Mouse (Mus musculus) cerebellum, adult 11-12 months (tissue): ENCODE results near the gene Xndc1.

Source experiments
- DNase-seq: peaks from one replicate; pipeline ENCODE4 v3.0.0; 2022

The Xndc1 gene

DNA sequence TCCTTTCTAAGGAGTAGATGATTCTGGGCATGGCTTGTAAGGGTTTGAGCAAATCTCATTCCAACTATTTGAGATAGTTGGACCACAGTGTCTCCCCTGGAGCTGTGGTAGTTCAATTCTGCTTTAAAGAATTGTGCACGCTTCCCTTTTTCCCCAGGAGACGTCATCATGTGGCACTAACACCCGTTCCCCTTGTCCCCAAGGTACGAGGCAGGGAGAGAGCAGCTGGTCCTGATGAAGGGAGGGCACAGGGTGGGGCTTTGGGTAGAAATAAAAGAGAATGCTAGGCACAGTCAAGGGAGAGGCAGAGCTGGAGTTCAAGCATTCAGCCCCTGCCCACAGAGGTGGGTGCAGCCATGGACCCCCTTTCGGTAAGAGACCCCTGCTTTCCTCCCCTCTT is 17.5 kb downstream of the Xndc1 start, which contains the start of gene Trpc2:
Trpc2 (plus strand) TSS at position 301 of the 400 bp plus-strand sequence.
- no peak for DNase-seq

DNA sequence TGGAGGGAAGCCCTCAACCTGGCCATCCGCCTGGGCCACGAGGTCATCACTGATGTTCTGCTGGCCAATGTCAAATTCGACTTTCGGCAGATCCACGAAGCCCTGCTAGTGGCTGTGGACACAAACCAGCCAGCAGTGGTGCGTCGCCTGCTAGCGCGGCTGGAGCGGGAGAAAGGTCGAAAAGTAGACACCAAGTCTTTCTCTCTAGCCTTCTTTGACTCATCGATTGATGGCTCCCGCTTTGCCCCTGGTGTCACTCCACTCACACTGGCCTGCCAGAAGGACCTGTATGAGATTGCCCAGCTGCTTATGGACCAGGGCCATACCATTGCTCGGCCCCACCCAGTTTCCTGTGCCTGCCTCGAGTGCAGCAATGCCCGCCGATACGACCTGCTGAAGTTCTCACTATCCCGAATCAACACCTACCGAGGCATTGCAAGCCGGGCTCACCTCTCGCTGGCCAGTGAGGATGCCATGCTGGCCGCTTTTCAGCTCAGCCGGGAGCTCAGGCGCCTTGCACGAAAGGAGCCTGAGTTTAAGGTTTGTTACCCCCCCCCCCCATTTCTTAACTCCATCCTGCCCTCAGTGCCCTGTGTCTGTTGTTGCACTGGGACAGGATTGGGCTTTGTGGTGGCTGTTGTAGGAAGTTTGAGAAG is 18.9 kb downstream of the Xndc1 start:
- DNase-seq = no peak

DNA sequence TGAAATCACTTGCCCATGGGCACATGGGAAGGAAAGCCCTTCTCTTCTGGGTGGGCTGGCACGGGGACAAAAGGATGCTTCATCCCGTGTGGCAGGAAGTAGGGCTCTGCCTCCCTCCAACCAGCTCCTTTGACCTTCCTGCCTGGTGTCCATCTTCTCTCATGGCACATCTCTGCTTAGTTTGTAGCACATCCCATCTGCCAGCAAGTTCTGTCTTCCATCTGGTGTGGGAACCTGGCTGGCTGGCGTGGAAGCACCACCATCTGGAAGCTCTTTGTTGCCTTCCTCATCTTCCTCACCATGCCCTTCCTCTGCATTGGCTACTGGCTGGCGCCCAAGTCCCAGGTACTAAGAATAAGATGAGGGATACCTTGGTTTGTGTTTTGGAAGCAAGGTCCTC is 22.0 kb downstream of the Xndc1 start:
- peak; percentile 52 for DNase-seq

DNA sequence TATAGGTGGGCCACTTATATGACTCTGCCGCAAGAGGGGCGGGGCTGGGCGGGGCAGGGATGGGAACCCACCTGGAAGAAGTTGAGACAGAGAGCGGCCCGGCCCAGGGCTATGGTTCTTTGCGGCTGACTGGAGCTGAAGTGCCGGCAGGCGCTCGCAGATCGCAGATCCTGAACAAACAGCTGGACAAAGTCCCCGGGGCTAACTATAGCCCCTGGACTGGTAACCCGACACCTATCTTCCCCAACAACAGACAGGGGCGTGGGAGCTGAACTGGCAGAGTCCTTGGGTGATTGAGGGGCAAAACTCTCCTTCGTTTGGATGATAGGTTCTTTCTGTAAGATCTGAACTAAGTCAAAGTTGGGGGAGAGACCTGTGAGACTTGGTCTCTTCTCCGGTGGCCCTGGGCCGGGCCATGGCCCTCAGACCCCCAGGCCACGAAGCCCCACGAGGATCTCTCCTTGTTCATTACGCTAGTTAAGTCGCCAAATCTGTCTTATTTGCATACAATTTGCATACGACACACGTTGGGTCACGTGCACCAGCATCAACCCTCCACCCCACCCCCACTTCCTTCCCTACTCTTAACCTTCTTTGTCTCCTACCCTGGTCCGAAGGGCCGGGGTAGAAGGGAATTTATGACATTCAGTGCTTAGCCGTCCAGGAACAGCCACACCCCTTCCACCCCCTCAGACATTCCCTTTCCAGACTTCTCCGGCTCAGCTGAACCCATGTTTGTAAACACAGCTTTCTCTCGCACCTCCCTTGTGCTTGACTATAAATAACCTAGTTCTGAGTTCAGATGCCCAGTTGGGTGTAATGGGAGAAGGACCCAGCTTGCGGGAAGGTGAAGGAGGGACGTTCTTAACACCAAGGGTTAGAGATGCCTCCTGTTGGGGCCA is 34.7 kb downstream of the Xndc1 start:
- no peak for DNase-seq

DNA sequence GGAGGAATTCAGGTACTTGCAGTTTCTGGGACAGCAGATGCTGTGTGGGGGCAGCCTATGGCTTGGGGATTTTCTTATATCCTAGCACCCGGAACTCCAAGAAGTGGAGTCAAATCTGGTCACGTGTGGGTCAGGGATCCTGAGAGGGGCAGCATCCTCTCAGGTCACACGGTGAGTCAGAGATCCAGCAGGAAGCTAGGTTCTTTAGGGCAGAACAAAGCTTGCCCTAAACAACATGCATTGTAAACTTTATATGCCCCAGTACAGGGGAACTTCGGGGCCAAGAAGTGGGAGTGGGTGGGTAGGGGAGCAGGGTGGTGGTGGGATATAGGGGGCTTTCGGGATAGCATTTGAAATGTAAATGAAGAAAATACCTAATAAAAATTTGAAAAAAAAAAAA is 35.6 kb downstream of the Xndc1 start:
- DNase-seq = no peak

DNA sequence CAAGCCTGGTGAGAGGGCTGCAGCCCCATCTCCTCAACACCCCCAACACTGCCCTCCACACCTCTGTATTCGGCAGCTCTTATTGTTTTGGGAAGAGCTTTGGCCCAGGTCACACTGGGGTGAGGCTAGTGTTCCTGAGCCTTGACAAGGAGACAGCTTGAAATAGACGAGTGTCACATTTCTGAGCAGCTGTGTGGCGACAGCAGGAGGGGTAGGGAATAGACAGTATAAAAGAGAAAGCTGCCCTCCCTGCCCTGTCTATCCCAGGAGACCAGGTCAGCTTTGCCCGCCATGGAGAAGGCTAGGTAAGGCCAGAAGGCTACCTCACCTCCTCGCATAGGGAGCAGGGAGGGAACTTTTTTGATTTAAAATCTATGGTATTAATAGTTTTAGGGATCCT is 36.2 kb downstream of the Xndc1 start, which contains the start of gene Art1:
Art1 (plus strand) TSS at position 257 of the 400 bp plus-strand sequence.
- no peak for DNase-seq

DNA sequence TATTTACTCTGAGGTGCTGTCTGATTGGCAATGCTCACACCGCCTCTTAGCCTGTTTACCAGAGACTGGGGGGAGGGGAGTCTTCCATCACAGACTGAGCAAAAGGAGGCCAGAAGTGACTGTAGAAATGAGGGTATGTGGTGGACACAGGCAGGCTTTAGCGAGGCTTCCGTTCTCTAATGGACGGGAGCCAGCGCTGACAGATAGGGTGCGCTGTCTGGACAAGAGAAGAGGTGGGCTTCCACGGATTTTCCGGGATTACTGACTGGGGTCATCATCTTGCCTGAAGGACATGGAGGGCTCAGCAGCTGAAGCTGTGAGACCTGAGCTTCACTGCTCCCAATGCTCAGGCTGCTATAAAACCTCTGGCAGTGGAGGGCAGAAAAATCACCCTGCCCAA is 36.9 kb downstream of the Xndc1 start:
- no peak for DNase-seq

DNA sequence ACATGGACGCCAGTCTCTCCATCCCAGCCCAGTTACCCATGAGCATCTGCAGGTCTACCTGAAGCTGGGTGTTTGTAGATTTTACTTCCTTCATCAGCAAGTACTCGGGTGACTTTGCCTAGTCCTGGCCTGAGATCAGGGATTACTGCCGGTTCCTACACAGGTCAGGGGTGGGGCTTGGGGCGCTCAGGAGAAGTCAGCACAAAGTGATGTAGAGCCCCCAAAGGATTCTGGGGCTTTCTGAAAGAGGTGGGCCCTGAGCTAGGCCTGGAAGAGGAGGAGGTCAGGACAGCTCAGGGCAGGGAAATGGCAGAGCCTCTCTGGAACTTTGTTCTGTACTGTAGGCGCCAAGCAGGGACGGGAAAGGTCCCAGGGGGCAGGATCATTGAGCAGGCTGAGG is 37.4 kb downstream of the Xndc1 start:
- no peak for DNase-seq

DNA sequence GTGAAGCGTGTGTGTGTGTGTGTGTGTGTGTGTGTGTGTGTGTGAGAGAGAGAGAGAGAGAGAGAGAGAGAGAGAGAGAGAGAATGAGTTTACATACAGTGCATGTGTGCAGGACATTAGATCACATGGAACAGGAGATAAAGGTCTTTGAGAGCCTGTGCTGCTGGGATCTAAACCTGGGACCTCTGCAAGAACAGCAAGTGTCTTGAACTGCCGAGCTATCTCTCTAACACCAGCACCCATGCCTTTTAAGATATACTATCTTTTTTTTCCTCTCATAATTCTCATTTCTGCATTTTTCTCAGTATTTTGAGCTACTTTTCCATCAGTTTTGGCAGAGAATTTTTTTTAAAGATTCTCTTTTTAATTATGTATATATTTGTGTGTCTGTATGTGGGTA is 38.2 kb downstream of the Xndc1 start:
- no peak for DNase-seq

DNA sequence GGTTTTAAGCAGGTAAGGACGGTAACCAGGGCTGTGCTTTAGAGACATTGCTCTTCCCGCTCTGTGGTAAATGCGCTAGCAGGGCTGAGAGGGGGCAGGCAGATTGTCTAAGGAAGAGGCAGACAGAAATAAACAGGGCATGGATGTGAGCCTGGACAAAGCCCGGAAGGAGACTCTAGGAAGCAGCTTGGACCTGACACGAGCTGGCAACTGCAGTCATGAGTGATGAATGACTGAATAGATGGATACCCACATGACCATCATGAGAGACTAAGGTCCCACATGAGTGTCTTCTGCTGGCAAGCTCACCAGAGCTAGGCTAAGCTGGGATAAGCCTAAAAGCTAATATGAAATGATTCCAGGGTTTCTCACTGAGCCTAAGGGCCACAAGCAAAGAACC is 38.8 kb downstream of the Xndc1 start:
- DNase-seq = peak; percentile 66

DNA sequence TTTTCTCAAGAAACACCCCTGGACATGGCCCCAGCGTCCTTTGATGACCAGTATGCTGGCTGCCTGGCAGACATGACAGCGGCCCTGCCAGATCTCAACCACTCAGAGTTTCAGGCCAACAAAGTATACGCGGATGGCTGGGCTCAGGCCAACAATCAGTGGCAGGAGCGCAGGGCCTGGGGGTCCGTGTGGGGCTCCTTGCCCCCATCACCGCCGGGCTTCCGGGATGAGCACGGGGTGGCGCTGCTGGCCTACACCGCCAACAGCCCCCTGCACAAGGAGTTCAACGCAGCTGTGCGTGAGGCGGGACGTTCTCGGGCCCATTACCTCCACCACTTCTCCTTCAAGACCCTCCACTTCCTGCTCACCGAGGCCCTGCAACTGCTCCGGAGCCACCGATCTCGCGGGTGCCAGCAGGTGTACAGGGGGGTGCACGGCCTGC is 41.4 kb downstream of the Xndc1 start:
- DNase-seq = no peak

DNA sequence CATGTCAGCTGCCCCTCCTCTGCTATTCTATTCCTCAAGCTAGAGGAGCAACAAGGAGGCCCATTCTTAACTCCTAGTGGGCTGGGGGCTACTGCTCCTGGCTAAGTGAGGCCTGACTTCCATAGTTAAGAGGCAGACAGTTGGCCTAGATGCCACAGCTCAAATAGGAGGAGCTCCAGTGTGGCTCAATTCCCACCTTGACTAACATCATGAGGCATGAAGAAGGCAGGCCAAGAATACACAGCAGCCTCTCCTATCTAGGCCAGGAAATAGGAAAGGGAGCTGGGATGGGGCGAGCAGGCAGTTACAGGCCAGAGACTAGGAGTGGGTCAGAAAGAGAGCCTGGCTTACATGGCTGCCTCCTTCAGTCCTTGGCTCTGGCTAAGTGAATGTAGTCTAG is 42.9 kb downstream of the Xndc1 start:
- no peak for DNase-seq

DNA sequence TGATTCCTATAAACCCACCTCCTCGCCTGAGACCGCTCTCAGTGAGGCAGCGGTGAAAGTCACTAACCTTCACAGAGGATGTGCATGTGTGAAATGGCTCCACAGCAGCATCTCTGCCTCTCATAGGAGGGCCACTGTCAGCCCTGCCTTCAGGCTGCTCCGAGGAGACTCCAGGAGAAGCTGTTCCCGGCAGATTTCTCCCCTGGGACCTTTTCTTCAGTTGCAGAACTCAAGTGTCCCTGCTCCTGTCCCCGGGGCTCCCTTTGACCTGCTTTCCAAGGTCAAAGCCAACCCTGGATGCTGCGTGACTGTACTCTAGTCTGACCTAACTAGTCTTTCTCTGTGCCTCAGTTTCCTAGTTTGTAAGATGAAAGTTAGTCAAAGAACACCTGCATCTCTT is 43.9 kb downstream of the Xndc1 start, which contains the start of gene Art5:
Art5 (minus strand) TSS at position 319 of the 400 bp plus-strand sequence.
- DNase-seq = no peak

DNA sequence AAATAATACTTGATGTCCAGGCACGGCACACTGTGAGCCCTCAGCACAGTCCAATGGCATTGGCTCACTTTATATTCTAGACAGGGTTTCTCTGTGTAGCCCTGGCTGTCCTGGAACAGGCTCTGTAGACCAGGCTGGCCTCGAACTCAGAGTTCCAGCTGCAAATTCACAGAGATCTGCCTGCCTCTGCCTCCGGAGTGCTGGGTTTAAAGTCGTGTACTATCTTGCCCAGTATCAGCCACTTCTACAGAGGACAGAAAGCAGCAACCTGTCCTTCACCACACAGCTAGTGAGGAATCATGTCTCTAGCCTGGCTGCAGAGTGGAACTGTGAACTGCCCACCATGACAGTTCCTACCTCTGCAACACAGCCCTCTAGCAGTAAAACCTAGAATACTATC is 44.4 kb downstream of the Xndc1 start:
- no peak for DNase-seq

DNA sequence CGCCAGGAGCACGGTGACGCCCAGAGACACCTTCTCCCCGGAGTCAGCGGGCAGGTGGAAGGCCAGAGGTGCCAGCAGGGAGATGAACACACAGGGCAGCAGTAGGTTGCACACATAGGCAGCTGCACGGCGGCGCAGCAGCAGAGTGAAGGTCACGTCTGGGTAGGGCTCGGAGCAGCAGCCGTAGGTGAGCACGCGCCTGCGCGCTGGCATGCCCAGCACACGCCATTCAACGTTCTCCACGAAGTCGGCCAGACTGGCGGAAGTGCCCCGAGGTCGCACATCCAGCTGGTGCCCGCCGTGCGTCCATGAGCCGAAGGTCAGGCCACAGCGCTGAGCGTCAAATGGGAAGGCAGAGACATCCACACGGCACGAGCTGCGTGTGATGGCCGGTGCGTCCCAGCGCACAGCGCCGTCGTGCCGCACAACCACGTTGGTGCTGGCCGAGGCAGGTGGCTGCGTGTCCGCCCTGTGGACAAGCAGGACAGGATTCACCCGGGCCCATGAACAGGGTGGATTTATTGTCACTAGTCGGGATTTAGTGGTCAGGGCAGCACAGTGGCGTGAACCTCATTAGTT is 47.9 kb downstream of the Xndc1 start:
- no peak for DNase-seq

DNA sequence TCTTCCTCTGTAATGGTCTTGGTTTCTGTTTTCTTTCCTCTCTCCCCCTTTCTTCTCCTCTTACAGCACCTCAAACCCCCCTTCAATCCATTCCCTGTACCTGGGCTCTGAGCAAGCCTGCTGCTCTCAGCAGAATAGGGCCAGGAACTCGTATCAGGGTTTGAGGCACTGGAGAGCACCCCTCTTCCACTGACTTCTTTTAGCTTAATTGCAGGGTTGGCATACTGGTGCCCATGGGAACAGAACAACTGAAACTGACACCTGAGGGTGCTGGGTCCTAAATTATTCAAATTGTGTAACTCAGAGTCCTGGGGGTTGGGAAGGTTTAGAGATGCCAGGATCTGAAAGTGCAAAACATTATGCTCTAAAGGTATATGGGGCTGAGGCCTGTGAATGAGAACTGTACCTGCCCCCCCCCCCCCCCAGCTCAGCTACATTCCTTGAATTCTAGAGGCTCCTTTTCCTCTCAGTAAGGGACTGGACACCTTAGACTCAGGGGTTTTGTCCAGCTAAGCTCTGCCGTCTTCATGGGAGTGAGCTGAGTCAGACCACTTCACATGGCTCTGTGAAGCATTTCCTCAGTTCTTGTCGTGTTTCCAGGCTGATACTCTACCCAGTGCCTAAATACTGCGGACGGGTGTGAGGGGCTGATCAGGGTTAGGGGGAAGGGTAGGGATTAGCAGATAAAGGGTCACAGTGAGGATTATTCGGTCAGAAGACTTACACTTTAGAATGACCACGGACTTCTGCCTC is 51.4 kb downstream of the Xndc1 start, which contains the start of gene Chrna10:
Chrna10 (minus strand) TSS at position 250 of the 753 bp plus-strand sequence.
- no peak for DNase-seq

DNA sequence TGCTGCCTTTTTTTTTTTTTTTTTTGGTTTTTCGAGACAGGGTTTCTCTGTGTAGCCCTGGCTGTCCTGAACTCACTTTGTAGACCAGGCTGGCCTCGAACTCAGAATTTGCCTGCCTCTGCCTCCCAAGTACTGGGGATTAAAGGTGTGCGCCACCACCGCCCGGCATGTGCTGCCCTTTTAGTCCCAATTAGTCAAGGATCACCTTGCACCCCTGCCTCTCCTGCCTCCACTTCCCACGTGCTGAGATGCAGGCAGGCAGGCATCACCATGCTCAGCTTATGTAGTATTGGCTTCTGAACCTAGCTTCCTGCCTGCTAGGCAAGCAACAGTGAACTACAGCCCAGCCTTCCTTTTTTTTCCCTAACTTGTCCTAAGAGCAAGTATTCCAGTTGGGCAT is 52.1 kb downstream of the Xndc1 start:
- DNase-seq = no peak

DNA sequence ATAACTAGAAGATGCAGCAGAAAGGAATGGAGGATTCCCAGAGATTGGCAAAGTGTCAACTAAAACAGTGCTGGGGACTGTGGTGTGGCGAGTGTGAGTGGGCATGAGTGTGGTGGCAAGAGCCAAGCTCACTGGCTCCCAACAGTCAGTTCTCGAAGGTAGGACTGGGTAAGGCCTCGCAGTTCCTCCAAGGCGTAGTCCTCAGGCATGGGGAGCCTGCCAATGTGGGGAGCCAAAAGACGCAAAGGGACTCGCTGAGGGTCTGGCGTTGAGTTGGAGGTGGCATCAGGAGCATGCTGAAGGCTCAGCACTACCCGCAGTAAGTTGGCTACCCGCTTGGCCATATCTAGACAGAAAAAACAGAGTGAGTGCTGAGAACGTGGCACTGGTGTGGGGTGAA is 55.0 kb downstream of the Xndc1 start:
- DNase-seq = no peak

DNA sequence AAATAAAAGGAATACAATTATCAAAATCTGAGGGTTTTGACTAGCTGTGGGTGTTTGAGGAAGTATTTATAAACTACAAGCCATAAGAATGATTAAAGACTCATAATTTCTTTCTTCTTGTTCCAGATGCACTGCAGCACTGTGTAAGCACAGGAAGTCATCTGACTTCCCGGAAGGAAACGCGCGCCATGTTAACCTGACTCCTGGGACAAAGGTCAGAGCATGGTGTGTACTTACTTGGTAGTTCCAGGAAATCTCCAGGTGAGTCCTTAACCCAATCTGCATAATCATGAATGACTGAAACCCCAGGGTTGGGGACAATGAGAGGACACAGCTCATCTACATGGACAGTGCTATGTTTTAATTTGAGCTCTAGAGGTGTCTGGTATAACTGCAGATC is 67.1 kb downstream of the Xndc1 start:
- no peak for DNase-seq
